Mouse (Mus musculus): ENCODE results near the gene Ssty1. TPM values are rescaled to one million over a fixed set of nuclear protein-coding genes. Genes with fewer than 3 reads are reported as not detected.
"Not testable (repeated sequence)": the region's sequence is repeated elsewhere in the genome, so short reads cannot be mapped to it uniquely, and the experiment has no call there.

Gene Ssty1
- not detected for total RNA-seq (2021)
- long read RNA-seq, experiment 1 = 0 reads
- long read RNA-seq, experiment 2 = 0 reads

DNA sequence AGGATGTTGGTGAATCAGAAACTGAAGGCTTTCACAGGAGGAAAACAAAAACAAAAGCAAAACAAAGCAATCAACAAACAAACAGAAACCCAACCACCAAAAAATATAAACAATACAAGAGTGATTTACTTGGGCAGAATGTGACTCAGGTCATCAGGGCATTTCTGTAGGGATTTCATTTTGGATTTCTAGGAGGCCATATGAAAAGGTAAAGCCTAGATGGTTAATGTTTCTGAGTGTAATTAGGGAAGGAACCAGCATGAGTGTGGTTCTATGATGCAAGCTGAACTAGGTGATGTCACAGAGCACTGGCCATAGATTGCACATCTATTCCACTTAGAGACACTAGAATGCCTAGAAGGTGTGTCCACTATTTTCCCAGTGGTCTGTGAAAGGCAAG, at the start of gene Ssty1:
TSS of gene Ssty1 (plus strand) at position 301 of the 400 bp plus-strand sequence.
- intact Hi-C loops (cut with DNase I; ENCODE audit: low total_unique reads) = not testable (repeated sequence)

DNA sequence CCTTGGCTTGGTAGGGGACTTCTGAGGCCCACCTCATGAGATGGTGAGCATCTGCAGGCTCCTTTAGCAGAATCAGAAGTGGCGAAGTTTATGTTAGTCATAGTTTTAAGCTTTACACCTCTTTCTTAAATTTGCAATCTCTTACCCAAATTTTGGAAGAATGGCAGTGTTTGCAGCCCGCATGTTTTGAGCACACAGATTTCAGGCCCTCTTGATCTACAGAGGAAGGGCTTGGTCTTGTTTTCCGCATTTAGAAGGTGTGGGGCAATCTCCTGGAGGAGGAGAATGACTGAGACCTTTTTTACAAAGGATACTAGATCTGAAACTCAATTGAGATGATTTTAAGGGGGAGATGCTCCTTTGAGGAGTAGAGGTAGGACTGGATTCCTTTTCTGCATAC, 27.2 kb upstream of the Ssty1 start, which contains the start of gene Gm21764:
TSS of gene Gm21764 (minus strand) at position 101 of the 400 bp plus-strand sequence.
- DNase-seq; intact Hi-C loops (cut with DNase I; ENCODE audit: low total_unique reads): not testable (repeated sequence)

More for the DNA sequence above, at the start of gene Ssty1:
- DNase-seq = not testable (repeated sequence)

Other genes starting within 250 kb of the Ssty1 start
- not detected for gene Gm21904, start 242.8 kb upstream of the Ssty1 start, total RNA-seq (2021)
- gene Gm20772, start 214.4 kb upstream of the Ssty1 start, total RNA-seq (2021) = not detected
- not detected for gene Gm20831, start 214.4 kb upstream of the Ssty1 start, total RNA-seq (2021)
- not detected for gene Srsy, start 151.8 kb upstream of the Ssty1 start, total RNA-seq (2021)
- gene Gm21764, start 27.3 kb upstream of the Ssty1 start, total RNA-seq (2021) = not detected